Mouse (Mus musculus): ENCODE measurements around the gene Srsf10.

Gene Srsf10

GRCm38 (mm10) chr4:135882023-135882422, 26.5 kb downstream of the Srsf10 start:
- in situ Hi-C loops (cut with MboI; ENCODE audit: unreplicated experiment in 2 of 2) = loop anchor here in 1 of 2 experiments (5.0 to 10.0 kb wide), 2 partner anchors 35 to 273 kb away; no protein-coding TSS in a partner anchor

- in situ Hi-C loops (cut with MboI; ENCODE audit: unreplicated experiment in 2 of 2) = loop anchor here in 1 of 2 experiments (5.0 to 10.0 kb wide), 2 partner anchors 34 to 271 kb away; no protein-coding TSS in a partner anchor
Observed at GRCm38 (mm10) chr4:135883401-135883851, 27.9 kb downstream of the Srsf10 start.

GRCm38 (mm10) chr4:135883881-135884516, 28.5 kb downstream of the Srsf10 start:
- in situ Hi-C loops (cut with MboI; ENCODE audit: unreplicated experiment in 2 of 2) = loop anchor here in 1 of 2 experiments (5.0 to 10.0 kb wide), 2 partner anchors 33 to 271 kb away; no protein-coding TSS in a partner anchor

- in situ Hi-C loops (cut with MboI; ENCODE audit: unreplicated experiment in 2 of 2) = loop anchor here in 1 of 2 experiments (5.0 to 10.0 kb wide), 2 partner anchors 33 to 270 kb away; no protein-coding TSS in a partner anchor
Observed at GRCm38 (mm10) chr4:135884531-135884930, 29.0 kb downstream of the Srsf10 start.

- in situ Hi-C loops (cut with MboI; ENCODE audit: unreplicated experiment in 2 of 2) = loop anchor here (5.0 to 10.0 kb wide), 4 partner anchors 37 to 269 kb away; partner anchors contain the start of gene Fuca1 (in 1 of the 2)
Observed at GRCm38 (mm10) chr4:135885676-135886075, 30.1 kb downstream of the Srsf10 start.

GRCm38 (mm10) chr4:135886184-135886583, 30.6 kb downstream of the Srsf10 start:
- in situ Hi-C loops (cut with MboI; ENCODE audit: unreplicated experiment in 2 of 2) = loop anchor here (5.0 to 10.0 kb wide), 4 partner anchors 36 to 269 kb away; partner anchors contain the start of gene Fuca1 (in 1 of the 2)

- in situ Hi-C loops (cut with MboI; ENCODE audit: unreplicated experiment in 2 of 2) = loop anchor here (5.0 to 10.0 kb wide), 4 partner anchors 34 to 266 kb away; partner anchors contain the start of gene Fuca1 (in 1 of the 2)
Observed at GRCm38 (mm10) chr4:135888448-135889057, 33.0 kb downstream of the Srsf10 start.

- in situ Hi-C loops (cut with MboI; ENCODE audit: unreplicated experiment in 2 of 2) = loop anchor here (5.0 to 10.0 kb wide), 4 partner anchors 33 to 265 kb away; partner anchors contain the start of gene Fuca1 (in 1 of the 2)
Observed at GRCm38 (mm10) chr4:135889146-135889883, 33.8 kb downstream of the Srsf10 start.

GRCm38 (mm10) chr4:135889884-135890283, 34.3 kb downstream of the Srsf10 start:
- in situ Hi-C loops (cut with MboI; ENCODE audit: unreplicated experiment in 2 of 2) = loop anchor here (5.0 to 10.0 kb wide), 4 partner anchors 32 to 265 kb away; partner anchors contain the start of gene Fuca1 (in 1 of the 2)

- in situ Hi-C loops (cut with MboI; ENCODE audit: unreplicated experiment in 2 of 2) = no loop called here
Observed at GRCm38 (mm10) chr4:135891539-135891938, 36.0 kb downstream of the Srsf10 start.

GRCm38 (mm10) chr4:135892884-135893283, 37.3 kb downstream of the Srsf10 start:
- in situ Hi-C loops (cut with MboI; ENCODE audit: unreplicated experiment in 2 of 2) = no loop called here

- in situ Hi-C loops (cut with MboI; ENCODE audit: unreplicated experiment in 2 of 2) = no loop called here
Observed at GRCm38 (mm10) chr4:135895071-135895571, 39.6 kb downstream of the Srsf10 start, which contains the start of gene Cnr2. TSS of gene Cnr2 (plus strand) at chr4:135895394.

- in situ Hi-C loops (cut with MboI; ENCODE audit: unreplicated experiment in 2 of 2) = no loop called here
Observed at GRCm38 (mm10) chr4:135896157-135896556, 40.6 kb downstream of the Srsf10 start.

- in situ Hi-C loops (cut with MboI; ENCODE audit: unreplicated experiment in 2 of 2) = no loop called here
Observed at GRCm38 (mm10) chr4:135898380-135899049, 43.0 kb downstream of the Srsf10 start.

GRCm38 (mm10) chr4:135899050-135899448, 43.5 kb downstream of the Srsf10 start:
- in situ Hi-C loops (cut with MboI; ENCODE audit: unreplicated experiment in 2 of 2) = no loop called here

- in situ Hi-C loops (cut with MboI; ENCODE audit: unreplicated experiment in 2 of 2) = no loop called here
Observed at GRCm38 (mm10) chr4:135900008-135900407, 44.5 kb downstream of the Srsf10 start.

- in situ Hi-C loops (cut with MboI; ENCODE audit: unreplicated experiment in 2 of 2) = no loop called here
Observed at GRCm38 (mm10) chr4:135902606-135903242, 47.2 kb downstream of the Srsf10 start.

- in situ Hi-C loops (cut with MboI; ENCODE audit: unreplicated experiment in 2 of 2) = no loop called here
Observed at GRCm38 (mm10) chr4:135904810-135905209, 49.3 kb downstream of the Srsf10 start.

- in situ Hi-C loops (cut with MboI; ENCODE audit: unreplicated experiment in 2 of 2) = no loop called here
Observed at GRCm38 (mm10) chr4:135906633-135907032, 51.1 kb downstream of the Srsf10 start.

All from v-Abl transformed pro-B cells (cell line).